Mouse (Mus musculus) hindbrain, embryonic 15.5 days (tissue): ENCODE measurements at regions not wholly inside any gene's neighbourhood (a gene's known extent, or its start where the extent isn't known, plus 50 kb on each side); places are given as distances from the start of the nearest gene placed in this dataset.

Source experiments
- ATAC-seq: fragments of 200-750 bp; cut with Nextera tagmentation; 2 replicates; pipeline ENCODE4 v1.8.0; 2017; ENCODE audit warnings: low read depth, moderate number of reproducible peaks, moderate TSS enrichment; ENCODE audit not compliant: low FRiP score
- H3K27ac ChIP-seq: fragments of 300-500 bp; sonication (generic); replicated peaks from 2 replicates; pipeline ENCODE4 v1.5.1; 2015; ENCODE audit warnings: mild to moderate bottlenecking, inconsistent platforms
- H3K27me3 ChIP-seq: fragments of 300-500 bp; sonication (generic); 2 replicates; pipeline ENCODE4 v1.6.1; 2015; ENCODE audit warnings: control low read depth, inconsistent platforms
- H3K36me3 ChIP-seq: fragments of 300-500 bp; sonication (generic); 2 replicates; pipeline ENCODE4 v1.6.1; 2015; ENCODE audit warnings: control low read depth, inconsistent platforms
- H3K4me1 ChIP-seq: fragments of 300-500 bp; sonication (generic); replicated peaks from 2 replicates; pipeline ENCODE4 v1.6.1; 2015; ENCODE audit warnings: control low read depth, inconsistent platforms
- H3K4me2 ChIP-seq: fragments of 300-500 bp; sonication (generic); 2 replicates; pipeline ENCODE4 v1.6.1; 2015; ENCODE audit warnings: moderate library complexity, mild to moderate bottlenecking, inconsistent platforms
- H3K4me3 ChIP-seq: fragments of 300-500 bp; sonication (generic); 2 replicates; pipeline ENCODE4 v1.5.1; 2015; ENCODE audit warnings: mild to moderate bottlenecking, inconsistent platforms
- H3K9ac ChIP-seq: fragments of 300-500 bp; sonication (generic); 2 replicates; pipeline ENCODE4 v1.6.1; 2015; ENCODE audit warnings: inconsistent platforms
- H3K9me3 ChIP-seq: fragments of 300-500 bp; sonication (generic); 2 replicates; pipeline ENCODE4 v1.6.1; 2016; ENCODE audit warnings: control low read depth, inconsistent platforms
- WGBS: fragments of 180-500 bp; shearing (Covaris S2); methylation state at CpG from one replicate; pipeline ENCODE4 v1.1.7; 2015; 5-methylcytosine and 5-hydroxymethylcytosine counted together

GRCm38 (mm10) chr7:37335212-37335611 lies 438.2 kb downstream of the Zfp536 start:
- Histone ChIP-seq H3K9me3 (no peaks in the 10 kb centered on the region), H3K27ac (no peak overlapping the region), H3K4me3 (no peak overlapping the region), H3K4me2 (no peak overlapping the region), H3K27me3 (no peaks in the 10 kb centered on the region), H3K36me3 (no peaks in the 10 kb centered on the region), H3K9ac (no peak overlapping the region), H3K4me1 (peaks cover 39% of the 10 kb centered on the region)
- ATAC-seq = no peak; the same call in 1 of the 2 replicates
- WGBS = 56% methylated on average over 7 of the region's 7 CpGs

- WGBS = 11% methylated on average over 12 of the region's 12 CpGs
- Histone ChIP-seq H3K4me2 (peak overlapping the region; percentile 74), H3K4me1 (peaks cover 39% of the 10 kb centered on the region), H3K27ac (peak overlapping the region; percentile 83), H3K4me3 (peak overlapping the region; percentile 34), H3K9me3 (no peaks in the 10 kb centered on the region), H3K36me3 (no peaks in the 10 kb centered on the region), H3K9ac (peak overlapping the region; percentile 44), H3K27me3 (no peaks in the 10 kb centered on the region)
- no peak for ATAC-seq
Measured at GRCm38 (mm10) chr7:37336171-37336850, 437.1 kb downstream of the Zfp536 start.

DNA sequence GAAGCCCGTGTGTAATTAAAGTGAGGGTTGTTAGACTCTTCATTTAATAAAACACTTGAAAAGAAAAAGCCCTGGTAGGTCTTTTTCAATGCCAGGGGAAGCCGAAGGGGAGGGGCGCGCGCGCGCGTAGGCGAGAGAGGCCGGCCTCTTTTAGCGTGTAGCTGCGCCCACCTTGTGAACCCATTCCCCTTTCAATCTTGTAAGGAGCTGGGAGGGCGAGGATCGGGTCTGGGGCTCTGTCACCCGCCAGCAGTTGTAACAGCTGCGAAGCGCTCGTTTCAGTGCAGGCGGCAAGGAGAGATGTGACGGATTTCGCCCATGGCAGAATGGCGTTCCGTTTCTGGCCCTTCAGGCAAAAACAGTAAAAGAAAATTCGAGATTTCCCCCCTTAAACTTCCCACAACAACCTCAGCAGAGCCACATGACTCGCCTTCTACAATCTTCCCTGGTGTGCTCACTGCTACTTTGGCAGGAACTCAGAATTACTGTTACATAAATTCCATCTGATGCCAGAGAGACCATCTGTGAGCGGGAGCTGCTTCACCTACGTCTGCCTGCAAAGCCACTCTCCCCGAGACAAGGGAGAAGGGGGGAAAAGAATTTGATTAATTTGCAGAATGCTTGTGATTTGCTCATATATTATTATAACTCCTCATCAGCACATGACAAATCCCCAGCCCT lies 436.4 kb downstream of the Zfp536 start:
- H3K4me3 ChIP-seq = peak overlapping the region; percentile 34
- no peaks in the 10 kb centered on the region for H3K9me3 ChIP-seq
- ATAC-seq = peak; percentile 74
- H3K36me3 ChIP-seq = no peaks in the 10 kb centered on the region
- H3K27ac ChIP-seq = peak overlapping the region; percentile 83
- WGBS = 5% methylated on average over 28 of the region's 28 CpGs
- peak overlapping the region; percentile 74 for H3K4me2 ChIP-seq
- H3K4me1 ChIP-seq = peaks cover 40% of the 10 kb centered on the region
- H3K27me3 ChIP-seq = no peaks in the 10 kb centered on the region
- H3K9ac ChIP-seq = peak overlapping the region; percentile 44

- Histone ChIP-seq H3K27me3 (no peaks in the 10 kb centered on the region), H3K4me3 (no peak overlapping the region), H3K4me1 (peaks cover 46% of the 10 kb centered on the region), H3K4me2 (peak overlapping the region; percentile 74), H3K9ac (peak overlapping the region; percentile 36), H3K36me3 (no peaks in the 10 kb centered on the region), H3K9me3 (no peaks in the 10 kb centered on the region), H3K27ac (peak overlapping the region; percentile 83)
- ATAC-seq = no peak
- 40% methylated on average over 11 of the region's 11 CpGs for WGBS
Measured at GRCm38 (mm10) chr7:37337616-37338015, 435.8 kb downstream of the Zfp536 start.

DNA sequence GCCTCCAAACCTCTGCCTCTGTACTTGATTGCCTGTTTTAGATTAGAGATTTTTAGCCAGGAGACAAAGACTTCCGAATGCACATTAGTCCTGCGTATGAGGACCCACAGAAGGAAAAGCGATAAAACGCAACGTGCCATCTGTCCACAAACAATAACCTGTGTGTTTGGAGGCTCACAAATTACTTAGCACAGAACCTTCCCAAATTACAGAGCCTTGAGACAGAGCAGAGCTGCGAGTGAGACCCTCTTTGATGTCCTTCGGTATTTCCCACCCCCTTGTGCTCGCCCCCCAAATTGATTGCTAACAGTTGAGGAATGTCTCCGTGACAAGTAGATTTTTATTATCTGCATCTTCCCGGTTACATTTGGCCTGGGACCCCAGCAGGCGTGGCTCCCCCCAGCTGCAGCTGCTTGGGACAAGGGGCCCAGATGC lies 435.4 kb downstream of the Zfp536 start:
- no peak overlapping the region for H3K9ac ChIP-seq
- peaks cover 50% of the 10 kb centered on the region for H3K4me1 ChIP-seq
- 22% methylated on average over 11 of the region's 11 CpGs for WGBS
- H3K27ac ChIP-seq = peak overlapping the region; percentile 83
- no peaks in the 10 kb centered on the region for H3K9me3 ChIP-seq
- H3K4me3 ChIP-seq = no peak overlapping the region
- peak overlapping the region; percentile 74; the same call in 1 of the 2 replicates for H3K4me2 ChIP-seq
- H3K27me3 ChIP-seq = no peaks in the 10 kb centered on the region
- H3K36me3 ChIP-seq = no peaks in the 10 kb centered on the region
- no peak for ATAC-seq

GRCm38 (mm10) chr7:37342613-37343012 lies 430.8 kb downstream of the Zfp536 start:
- H3K9ac ChIP-seq = peak overlapping the region; percentile 49; the same call in 1 of the 2 replicates
- peaks cover 46% of the 10 kb centered on the region for H3K4me1 ChIP-seq
- no peaks in the 10 kb centered on the region for H3K36me3 ChIP-seq
- H3K4me2 ChIP-seq = peak overlapping the region; percentile 84
- peak; percentile 13; the same call in 1 of the 2 replicates for ATAC-seq
- 12% methylated on average over 11 of the region's 11 CpGs for WGBS
- H3K4me3 ChIP-seq = peak overlapping the region; percentile 38
- H3K9me3 ChIP-seq = no peaks in the 10 kb centered on the region
- peak overlapping the region; percentile 69; the same call in 1 of the 2 replicates for H3K27ac ChIP-seq
- H3K27me3 ChIP-seq = no peaks in the 10 kb centered on the region

- Histone ChIP-seq H3K4me3 (peak overlapping the region; percentile 38), H3K9ac (peak overlapping the region; percentile 49), H3K27me3 (no peaks in the 10 kb centered on the region), H3K36me3 (no peaks in the 10 kb centered on the region), H3K9me3 (no peaks in the 10 kb centered on the region), H3K4me1 (peaks cover 41% of the 10 kb centered on the region), H3K4me2 (peak overlapping the region; percentile 84), H3K27ac (peak overlapping the region; percentile 69)
- 7% methylated on average over 23 of the region's 23 CpGs for WGBS
- peak; percentile 46; the same call in 1 of the 2 replicates for ATAC-seq
Measured at GRCm38 (mm10) chr7:37343021-37343593, 430.3 kb downstream of the Zfp536 start.

- ATAC-seq = no peak
- no peak overlapping the region for H3K27ac ChIP-seq
- peaks cover 34% of the 10 kb centered on the region for H3K4me1 ChIP-seq
- no peaks in the 10 kb centered on the region for H3K36me3 ChIP-seq
- no peaks in the 10 kb centered on the region for H3K27me3 ChIP-seq
- no peaks in the 10 kb centered on the region for H3K9me3 ChIP-seq
- H3K9ac ChIP-seq = 0 out of 2 replicates have a peak overlapping the region, but pooled peaks have one; percentile 14
- 25% methylated on average over 18 of the region's 18 CpGs for WGBS
- peak overlapping the region; percentile 84 for H3K4me2 ChIP-seq
- peak overlapping the region; percentile 38 for H3K4me3 ChIP-seq
Measured at GRCm38 (mm10) chr7:37343691-37344233, 429.7 kb downstream of the Zfp536 start.

- Histone ChIP-seq H3K36me3 (no peaks in the 10 kb centered on the region), H3K9me3 (no peaks in the 10 kb centered on the region), H3K4me2 (no peak overlapping the region), H3K4me1 (peaks cover 34% of the 10 kb centered on the region), H3K9ac (no peak overlapping the region), H3K27me3 (no peaks in the 10 kb centered on the region), H3K27ac (no peak overlapping the region), H3K4me3 (no peak overlapping the region)
- 1% methylated on average over 10 of the region's 10 CpGs for WGBS
- ATAC-seq = no peak
Measured at GRCm38 (mm10) chr7:37346041-37346440, 427.4 kb downstream of the Zfp536 start.

DNA sequence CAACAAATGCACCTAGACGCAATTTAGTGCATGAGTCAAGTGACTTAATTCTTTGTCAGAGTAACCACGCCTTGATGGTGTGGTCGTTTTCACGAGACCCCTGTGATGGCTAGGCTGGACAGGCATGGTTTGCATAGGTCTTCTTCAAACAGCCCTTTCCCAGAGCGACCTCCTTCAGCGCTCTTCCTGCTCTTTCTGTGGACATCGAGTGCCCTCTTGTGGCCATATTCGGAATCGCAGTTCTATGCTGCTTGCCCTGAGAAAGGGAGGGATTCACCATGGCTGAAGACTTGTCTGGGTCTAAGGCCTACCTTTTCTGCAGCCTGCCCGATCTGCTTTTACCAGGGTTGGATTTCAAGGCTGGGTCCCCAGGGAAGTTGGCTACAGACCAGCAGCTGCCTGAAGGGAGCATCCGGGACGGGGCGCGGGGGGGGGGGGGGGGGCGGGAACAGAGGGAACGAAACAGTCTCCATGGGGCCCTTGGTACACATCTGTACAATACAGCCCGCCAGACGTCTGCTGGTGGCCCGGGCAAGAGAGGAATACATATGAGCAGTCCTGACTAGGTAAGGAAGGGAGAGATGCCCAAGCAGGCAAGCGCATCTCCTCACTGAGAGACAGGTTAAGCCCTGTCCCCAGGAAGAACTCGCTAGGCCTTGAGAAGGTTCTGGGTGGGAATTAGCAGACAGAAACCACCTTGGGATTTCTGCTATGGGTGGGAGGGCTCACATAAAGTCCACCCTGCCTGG lies 415.6 kb downstream of the Zfp536 start:
- peak overlapping the region; percentile 31 for H3K4me2 ChIP-seq
- 16% methylated on average over 17 of the region's 21 CpGs for WGBS
- no peaks in the 10 kb centered on the region for H3K9me3 ChIP-seq
- H3K27me3 ChIP-seq = no peaks in the 10 kb centered on the region
- no peak overlapping the region for H3K9ac ChIP-seq
- peak; percentile 66 for ATAC-seq
- H3K4me1 ChIP-seq = peaks cover 16% of the 10 kb centered on the region
- H3K4me3 ChIP-seq = no peak overlapping the region
- H3K36me3 ChIP-seq = no peaks in the 10 kb centered on the region
- no peak overlapping the region for H3K27ac ChIP-seq

DNA sequence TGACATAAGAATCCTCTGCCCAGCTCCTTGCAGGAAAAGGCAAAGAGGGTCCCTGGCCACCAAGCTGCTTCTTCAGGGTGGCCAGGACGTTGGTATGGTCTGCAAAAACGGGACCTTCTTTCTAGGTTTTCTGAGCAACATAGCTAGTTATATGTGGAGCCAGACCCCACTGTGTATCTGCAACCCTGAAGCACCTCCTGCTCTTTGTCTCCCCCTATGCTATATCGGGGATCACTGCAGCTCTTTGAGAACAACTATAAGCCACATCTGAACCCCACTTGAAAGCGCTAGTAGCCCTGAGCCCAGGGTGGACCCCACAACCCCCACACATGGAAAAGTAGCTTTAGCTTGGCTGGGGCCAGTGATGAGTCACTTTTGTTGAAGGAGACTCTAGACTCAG lies 414.9 kb downstream of the Zfp536 start:
- Histone ChIP-seq H3K4me1 (peaks cover 22% of the 10 kb centered on the region), H3K9me3 (no peaks in the 10 kb centered on the region), H3K4me3 (no peak overlapping the region), H3K4me2 (no peak overlapping the region), H3K36me3 (no peaks in the 10 kb centered on the region), H3K27ac (no peak overlapping the region), H3K27me3 (no peaks in the 10 kb centered on the region), H3K9ac (no peak overlapping the region)
- 66% methylated on average over 4 of the region's 4 CpGs for WGBS
- no peak for ATAC-seq
